Mouse (Mus musculus) mouse embryonic stem cell (cell line): Measurements from ENCODE around the gene Dnal1.

Experiments
- in situ Hi-C, 2 experiments: fragments of 300-500 bp; cut with MboI; formaldehyde crosslinking; loops; 1 replicate in 1 of 2; 3 replicates in 1 of 2; pipeline ENCODE4 v1.14.3; 2019 to 2020; ENCODE audit warnings: low sequenced_read_pairs in 2 of 2, low pct_unique_long_range_greater_than_20kb in 1 of 2, mixed read lengths in 1 of 2; ENCODE audit not compliant: unreplicated experiment in 1 of 2

The Dnal1 gene

GRCm38 (mm10) chr12:84192741-84193641, 78.8 kb downstream of the Dnal1 start:
- in situ Hi-C loops: no loop called here

GRCm38 (mm10) chr12:84193642-84194399, 79.7 kb downstream of the Dnal1 start:
- in situ Hi-C loops: no loop called here

- in situ Hi-C loops: no loop called here
These were observed 80.4 kb downstream of the Dnal1 start for GRCm38 (mm10) chr12:84194400-84195109.

GRCm38 (mm10) chr12:84195195-84195594, 81.0 kb downstream of the Dnal1 start:
- in situ Hi-C loops: no loop called here
